Mouse (Mus musculus): Measurements from ENCODE around the gene Cox4i2. TPM values are rescaled to one million over a fixed set of nuclear protein-coding genes. Genes with fewer than 3 reads are reported as not detected.
A peak's percentile ranks its signal among the peaks of the same experiment; 100 is the strongest.

Gene Cox4i2
- polyA plus RNA-seq, 1 experiment, result 6.9 TPM

DNA sequence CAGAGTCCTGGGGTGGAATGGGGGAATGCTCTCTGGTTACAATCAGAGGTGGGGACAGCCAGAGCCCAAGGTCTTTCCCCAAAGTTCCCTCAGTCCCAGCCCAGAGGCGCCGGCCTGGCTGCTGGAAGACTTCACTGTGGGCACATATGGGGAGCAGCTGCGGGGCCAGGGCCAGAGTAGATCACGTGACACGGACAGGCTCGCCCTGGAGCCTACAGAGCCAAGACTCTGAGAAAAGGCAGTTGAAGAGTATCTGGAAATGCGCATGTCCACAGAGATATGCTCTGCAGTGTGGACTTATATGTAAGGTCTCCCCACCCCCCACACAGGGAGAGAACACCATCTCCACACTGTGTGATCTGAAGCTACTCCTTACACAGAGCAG is 24.3 kb upstream of the Cox4i2 start:
- TF ChIP-seq POLR2A (IDR thresholded peaks at IDR 0.05; ENCODE audit: extremely low read depth, insufficient read depth, low read length), result no peak
- no peak for TF ChIP-seq CTCF (IDR thresholded peaks at IDR 0.05; ENCODE audit: extremely low read depth, insufficient read depth, low read length)
- peaks cover 2% of the 10 kb centered on the region; the same call in 1 of the 2 replicates for H3K4me1 ChIP-seq (ENCODE audit: control insufficient read depth, insufficient read depth, low read length)
- no peak overlapping the region for H3K27ac ChIP-seq (ENCODE audit: insufficient read depth, low read length)
- no peak overlapping the region for H3K4me3 ChIP-seq (ENCODE audit: insufficient read depth, low read length)

GRCm38 (mm10) chr2:152733201-152733600 is 20.8 kb upstream of the Cox4i2 start:
- TF ChIP-seq CTCF (IDR thresholded peaks at IDR 0.05; ENCODE audit: extremely low read depth, insufficient read depth, low read length) (no peak), POLR2A (IDR thresholded peaks at IDR 0.05; ENCODE audit: extremely low read depth, insufficient read depth, low read length) (no peak)
- Histone ChIP-seq H3K4me3 (ENCODE audit: insufficient read depth, low read length) (no peak overlapping the region), H3K4me1 (ENCODE audit: control insufficient read depth, insufficient read depth, low read length) (peaks cover 3% of the 10 kb centered on the region), H3K27ac (ENCODE audit: insufficient read depth, low read length) (no peak overlapping the region)

GRCm38 (mm10) chr2:152734501-152734900 is 19.5 kb upstream of the Cox4i2 start:
- Histone ChIP-seq H3K4me1 (ENCODE audit: control insufficient read depth, insufficient read depth, low read length) (peaks cover 3% of the 10 kb centered on the region), H3K27ac (ENCODE audit: insufficient read depth, low read length) (peak overlapping the region; percentile 39), H3K4me3 (ENCODE audit: insufficient read depth, low read length) (peak overlapping the region; percentile 63; the same call in 1 of the 2 replicates)
- TF ChIP-seq CTCF (IDR thresholded peaks at IDR 0.05; ENCODE audit: extremely low read depth, insufficient read depth, low read length), result no peak
- no peak for TF ChIP-seq POLR2A (IDR thresholded peaks at IDR 0.05; ENCODE audit: extremely low read depth, insufficient read depth, low read length)

DNA sequence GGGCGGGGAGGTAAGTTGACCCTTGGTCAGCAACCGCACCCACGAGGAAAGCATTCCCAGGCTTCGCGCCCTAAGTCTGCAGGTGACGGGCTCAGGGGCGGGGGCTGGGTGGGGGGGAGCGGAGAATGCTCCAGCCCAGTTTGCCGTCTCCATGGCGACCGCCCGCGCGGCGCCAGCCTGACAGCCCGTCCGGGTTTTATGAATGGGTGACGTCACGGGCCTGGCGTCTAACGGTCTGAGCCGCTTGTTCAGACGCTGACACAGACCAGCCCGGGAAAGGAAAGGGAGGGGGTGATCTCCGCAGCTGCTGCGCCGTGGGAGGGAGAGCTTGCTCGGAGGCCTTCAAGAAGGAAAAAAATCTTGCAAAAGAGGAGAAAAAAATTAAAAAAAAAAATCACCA is 19.0 kb upstream of the Cox4i2 start:
- Histone ChIP-seq H3K4me1 (ENCODE audit: control insufficient read depth, insufficient read depth, low read length) (peaks cover 3% of the 10 kb centered on the region), H3K27ac (ENCODE audit: insufficient read depth, low read length) (peak overlapping the region; percentile 75; the same call in 1 of the 2 replicates), H3K4me3 (ENCODE audit: insufficient read depth, low read length) (peak overlapping the region; percentile 63; the same call in 1 of the 2 replicates)
- TF ChIP-seq POLR2A (IDR thresholded peaks at IDR 0.05; ENCODE audit: extremely low read depth, insufficient read depth, low read length), result peak; percentile 40; the same call in 1 of the 2 replicates
- no peak for TF ChIP-seq CTCF (IDR thresholded peaks at IDR 0.05; ENCODE audit: extremely low read depth, insufficient read depth, low read length)

GRCm38 (mm10) chr2:152736090-152736601 is 17.8 kb upstream of the Cox4i2 start, which contains the start of gene Id1:
Gene Id1, plus strand, starts transcription at chr2:152736251.
- H3K4me1 ChIP-seq (ENCODE audit: control insufficient read depth, insufficient read depth, low read length), result peaks cover 3% of the 10 kb centered on the region
- peak; percentile 94 for TF ChIP-seq POLR2A (IDR thresholded peaks at IDR 0.05; ENCODE audit: extremely low read depth, insufficient read depth, low read length)
- no peak for TF ChIP-seq CTCF (IDR thresholded peaks at IDR 0.05; ENCODE audit: extremely low read depth, insufficient read depth, low read length)
- peak within 1 kb of the TSS; percentile 75 for H3K27ac ChIP-seq (ENCODE audit: insufficient read depth, low read length)

DNA sequence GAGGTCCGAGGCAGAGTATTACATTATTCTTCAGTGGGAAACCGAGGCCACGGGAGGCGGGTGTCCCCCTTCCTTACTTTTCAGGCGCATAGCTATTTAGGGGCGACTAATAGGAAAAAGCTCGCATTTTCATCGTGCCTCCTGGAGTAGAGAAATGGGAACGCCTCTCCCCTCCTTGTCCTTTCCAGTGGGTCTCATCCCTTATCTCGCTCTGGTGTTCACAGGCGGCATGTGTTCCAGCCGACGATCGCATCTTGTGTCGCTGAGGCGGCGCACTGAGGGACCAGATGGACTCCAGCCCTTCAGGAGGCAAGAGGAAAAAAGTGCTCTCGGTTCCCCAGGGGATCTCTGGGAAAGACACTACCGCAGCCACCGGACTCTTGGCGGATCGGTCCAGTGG is 17.2 kb upstream of the Cox4i2 start:
- Histone ChIP-seq H3K4me3 (ENCODE audit: insufficient read depth, low read length) (peak overlapping the region; percentile 63), H3K4me1 (ENCODE audit: control insufficient read depth, insufficient read depth, low read length) (peaks cover 3% of the 10 kb centered on the region), H3K27ac (ENCODE audit: insufficient read depth, low read length) (peak overlapping the region; percentile 53)
- no peak for TF ChIP-seq CTCF (IDR thresholded peaks at IDR 0.05; ENCODE audit: extremely low read depth, insufficient read depth, low read length)
- no peak for TF ChIP-seq POLR2A (IDR thresholded peaks at IDR 0.05; ENCODE audit: extremely low read depth, insufficient read depth, low read length)

More at GRCm38 (mm10) chr2:152736090-152736601, 17.8 kb upstream of the Cox4i2 start, which contains the start of gene Id1:
- peak within 1 kb of the TSS; percentile 63 for H3K4me3 ChIP-seq (ENCODE audit: insufficient read depth, low read length)

- H3K4me1 ChIP-seq (ENCODE audit: control insufficient read depth, insufficient read depth, low read length), result peaks cover 3% of the 10 kb centered on the region
- peak overlapping the region; percentile 63 for H3K4me3 ChIP-seq (ENCODE audit: insufficient read depth, low read length)
- TF ChIP-seq CTCF (IDR thresholded peaks at IDR 0.05; ENCODE audit: extremely low read depth, insufficient read depth, low read length) (no peak), POLR2A (IDR thresholded peaks at IDR 0.05; ENCODE audit: extremely low read depth, insufficient read depth, low read length) (no peak)
- peak overlapping the region; percentile 87 for H3K27ac ChIP-seq (ENCODE audit: insufficient read depth, low read length)
Measured at GRCm38 (mm10) chr2:152737306-152738221, 16.4 kb upstream of the Cox4i2 start.

GRCm38 (mm10) chr2:152738341-152738740 is 15.6 kb upstream of the Cox4i2 start:
- H3K4me3 ChIP-seq (ENCODE audit: insufficient read depth, low read length), result peak overlapping the region; percentile 63

DNA sequence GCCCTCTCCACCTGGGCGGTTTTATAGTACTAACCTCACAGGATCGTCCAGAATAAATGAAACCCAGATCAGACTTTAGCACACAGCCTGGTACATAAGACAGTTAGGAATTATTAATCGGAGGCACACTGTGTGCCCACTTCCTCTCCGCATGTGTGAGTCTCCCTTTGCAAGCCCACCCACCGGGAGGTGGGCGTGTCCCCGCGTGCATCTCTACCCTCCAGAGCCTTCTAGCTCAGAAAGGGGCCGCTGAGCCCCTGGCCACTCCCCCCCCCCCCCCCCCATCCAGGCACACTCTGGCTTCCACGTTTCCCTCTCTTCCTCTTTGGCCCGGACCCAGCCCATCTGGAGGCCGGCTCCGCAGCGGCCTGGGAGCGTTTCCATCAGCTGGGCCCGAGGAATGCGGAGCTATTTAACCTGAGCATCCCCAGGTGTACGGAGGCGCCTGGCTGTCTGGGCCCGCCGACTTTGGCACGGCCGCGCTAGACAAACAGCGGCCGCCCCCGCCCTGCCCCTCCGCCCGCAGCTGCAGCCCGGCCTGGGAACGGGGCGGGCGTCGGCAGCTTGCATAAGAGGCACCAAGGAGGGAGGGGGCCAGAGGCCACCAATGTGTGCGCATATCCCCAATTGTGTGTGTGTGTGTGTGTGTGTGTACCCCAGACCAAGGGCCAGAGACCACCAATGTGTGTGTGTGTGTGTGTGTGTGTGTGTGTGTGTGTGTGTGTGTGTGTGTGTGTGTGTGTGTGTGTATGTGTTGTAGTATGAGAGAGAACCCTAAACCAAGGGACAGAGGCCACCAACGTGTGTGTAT is 14.7 kb upstream of the Cox4i2 start:
- no peak for TF ChIP-seq CTCF (IDR thresholded peaks at IDR 0.05; ENCODE audit: extremely low read depth, insufficient read depth, low read length)
- no peak for TF ChIP-seq POLR2A (IDR thresholded peaks at IDR 0.05; ENCODE audit: extremely low read depth, insufficient read depth, low read length)
- H3K4me1 ChIP-seq (ENCODE audit: control insufficient read depth, insufficient read depth, low read length), result peaks cover 3% of the 10 kb centered on the region
- H3K27ac ChIP-seq (ENCODE audit: insufficient read depth, low read length), result peak overlapping the region; percentile 72
- peak overlapping the region; percentile 6; the same call in 1 of the 2 replicates for H3K4me3 ChIP-seq (ENCODE audit: insufficient read depth, low read length)

More at GRCm38 (mm10) chr2:152738341-152738740, 15.6 kb upstream of the Cox4i2 start:
- peak overlapping the region; percentile 87 for H3K27ac ChIP-seq (ENCODE audit: insufficient read depth, low read length)
- no peak for TF ChIP-seq POLR2A (IDR thresholded peaks at IDR 0.05; ENCODE audit: extremely low read depth, insufficient read depth, low read length)
- no peak for TF ChIP-seq CTCF (IDR thresholded peaks at IDR 0.05; ENCODE audit: extremely low read depth, insufficient read depth, low read length)
- H3K4me1 ChIP-seq (ENCODE audit: control insufficient read depth, insufficient read depth, low read length), result peaks cover 3% of the 10 kb centered on the region
